Mouse (Mus musculus): ENCODE results near the gene Atp6v1d. TPM values are rescaled to one million over a fixed set of nuclear protein-coding genes. Genes with fewer than 3 reads are reported as not detected.

The Atp6v1d gene
- polyA plus RNA-seq, 1 experiment, result 68.7 TPM

GRCm38 (mm10) chr12:78891149-78891548 lies 29.7 kb upstream of the Atp6v1d start:
- Histone ChIP-seq H3K4me2 (ENCODE audit: low read depth) (no peak overlapping the region), H3ac (ENCODE audit: control insufficient read depth, insufficient read length) (no peak overlapping the region), H3K36me3 (ENCODE audit: control insufficient read depth, insufficient read depth) (peaks cover 6% of the 10 kb centered on the region), H3K27me3 (ENCODE audit: control insufficient read depth, insufficient read depth, insufficient read length) (no peaks in the 10 kb centered on the region), H3K4me3 (no peak overlapping the region), H3K79me2 (ENCODE audit: control insufficient read depth, insufficient read depth) (no peaks in the 10 kb centered on the region)
- no peak for TF ChIP-seq REST (IDR thresholded peaks at IDR 0.05; ENCODE audit: insufficient read depth, insufficient read length)
- no peak for TF ChIP-seq POLR2A (IDR thresholded peaks at IDR 0.05; ENCODE audit: insufficient read length, low read depth)
- no peak for TF ChIP-seq CEBPB (IDR thresholded peaks at IDR 0.05; ENCODE audit: insufficient read depth, poor library complexity, severe bottlenecking)
- no peak for TF ChIP-seq USF1 (IDR thresholded peaks at IDR 0.05; ENCODE audit: low read depth)
- no peak for TF ChIP-seq E2F4 (IDR thresholded peaks at IDR 0.05; ENCODE audit: insufficient read depth)
- no peak for TF ChIP-seq MAX (IDR thresholded peaks at IDR 0.05; ENCODE audit: low read depth)
- TF ChIP-seq POLR2AphosphoS2 (IDR thresholded peaks at IDR 0.05; ENCODE audit: insufficient read length, low read depth), result no peak
- no peak for TF ChIP-seq SRF (IDR thresholded peaks at IDR 0.05; ENCODE audit: control insufficient read depth, insufficient read length, low read depth)
- TF ChIP-seq MYOG (IDR thresholded peaks at IDR 0.05; ENCODE audit: control insufficient read depth in 1 of 3, insufficient read depth in 1 of 3, insufficient read length in 2 of 3, low read depth in 2 of 3), result no peak
- TF ChIP-seq TCF3 (IDR thresholded peaks at IDR 0.05; ENCODE audit: insufficient read length, low read depth), result no peak
- TF ChIP-seq TCF12 (IDR thresholded peaks at IDR 0.05; ENCODE audit: insufficient read depth, poor library complexity, severe bottlenecking), result no peak
- no peak for TF ChIP-seq MYOD1 (IDR thresholded peaks at IDR 0.05; ENCODE audit: control insufficient read depth in 1 of 3, insufficient read length in 2 of 3, low read depth in 2 of 3)

DNA sequence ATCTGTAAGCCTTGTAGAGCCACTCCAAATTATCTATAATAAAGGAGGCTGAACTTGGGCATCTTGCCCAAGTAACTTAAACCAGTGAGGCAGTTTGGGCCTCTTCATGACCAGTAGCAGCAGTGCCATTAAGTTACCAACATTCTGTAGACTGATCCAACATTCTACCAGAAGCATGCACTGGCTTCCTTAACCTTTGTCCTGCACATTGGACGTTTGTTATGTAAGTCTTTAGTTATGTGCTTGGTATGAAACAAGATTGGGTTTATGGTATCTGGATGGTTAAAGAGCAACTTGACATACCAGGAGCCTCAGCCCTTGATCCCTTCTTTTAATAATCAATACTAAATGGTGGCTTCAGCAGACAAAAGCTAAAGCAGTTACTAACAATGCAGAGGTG lies 28.6 kb upstream of the Atp6v1d start:
- no peak overlapping the region for H3K4me2 ChIP-seq (ENCODE audit: low read depth)

GRCm38 (mm10) chr12:78874581-78874980 lies 13.1 kb upstream of the Atp6v1d start:
- H3K4me2 ChIP-seq (ENCODE audit: low read depth), result no peak overlapping the region
- H3K36me3 ChIP-seq (ENCODE audit: control insufficient read depth, insufficient read depth), result peaks cover 49% of the 10 kb centered on the region
- no peak for TF ChIP-seq E2F4 (IDR thresholded peaks at IDR 0.05; ENCODE audit: insufficient read depth)
- TF ChIP-seq TCF12 (IDR thresholded peaks at IDR 0.05; ENCODE audit: insufficient read depth, poor library complexity, severe bottlenecking), result no peak
- TF ChIP-seq POLR2A (IDR thresholded peaks at IDR 0.05; ENCODE audit: insufficient read length, low read depth), result no peak
- no peak for TF ChIP-seq MAX (IDR thresholded peaks at IDR 0.05; ENCODE audit: low read depth)
- TF ChIP-seq CEBPB (IDR thresholded peaks at IDR 0.05; ENCODE audit: insufficient read depth, poor library complexity, severe bottlenecking), result no peak
- TF ChIP-seq USF1 (IDR thresholded peaks at IDR 0.05; ENCODE audit: low read depth), result no peak
- TF ChIP-seq TCF3 (IDR thresholded peaks at IDR 0.05; ENCODE audit: insufficient read length, low read depth), result no peak
- no peak for TF ChIP-seq POLR2AphosphoS2 (IDR thresholded peaks at IDR 0.05; ENCODE audit: insufficient read length, low read depth)
- TF ChIP-seq REST (IDR thresholded peaks at IDR 0.05; ENCODE audit: insufficient read depth, insufficient read length), result no peak
- TF ChIP-seq MYOG (IDR thresholded peaks at IDR 0.05; ENCODE audit: control insufficient read depth in 1 of 3, insufficient read depth in 1 of 3, insufficient read length in 2 of 3, low read depth in 2 of 3), result no peak
- TF ChIP-seq MYOD1 (IDR thresholded peaks at IDR 0.05; ENCODE audit: control insufficient read depth in 1 of 3, insufficient read length in 2 of 3, low read depth in 2 of 3), result no peak
- TF ChIP-seq SRF (IDR thresholded peaks at IDR 0.05; ENCODE audit: control insufficient read depth, insufficient read length, low read depth), result no peak

More for the DNA sequence above, 28.6 kb upstream of the Atp6v1d start:
- H3K79me2 ChIP-seq (ENCODE audit: control insufficient read depth, insufficient read depth), result no peaks in the 10 kb centered on the region
- no peak overlapping the region for H3ac ChIP-seq (ENCODE audit: control insufficient read depth, insufficient read length)
- no peak overlapping the region for H3K4me3 ChIP-seq
- TF ChIP-seq POLR2AphosphoS2 (IDR thresholded peaks at IDR 0.05; ENCODE audit: insufficient read length, low read depth), result peak; percentile 31
- TF ChIP-seq MAX (IDR thresholded peaks at IDR 0.05; ENCODE audit: low read depth), result no peak
- no peak for TF ChIP-seq MYOD1 (IDR thresholded peaks at IDR 0.05; ENCODE audit: control insufficient read depth in 1 of 3, insufficient read length in 2 of 3, low read depth in 2 of 3)
- TF ChIP-seq E2F4 (IDR thresholded peaks at IDR 0.05; ENCODE audit: insufficient read depth), result no peak
- H3K27me3 ChIP-seq (ENCODE audit: control insufficient read depth, insufficient read depth, insufficient read length), result no peaks in the 10 kb centered on the region
- H3K36me3 ChIP-seq (ENCODE audit: control insufficient read depth, insufficient read depth), result peaks cover 17% of the 10 kb centered on the region

GRCm38 (mm10) chr12:78868115-78868514 lies 6.7 kb upstream of the Atp6v1d start:
- Histone ChIP-seq H3K4me3 (no peak overlapping the region), H3K4me2 (ENCODE audit: low read depth) (no peak overlapping the region), H3ac (ENCODE audit: control insufficient read depth, insufficient read length) (no peak overlapping the region), H3K36me3 (ENCODE audit: control insufficient read depth, insufficient read depth) (peaks cover 24% of the 10 kb centered on the region), H3K79me2 (ENCODE audit: control insufficient read depth, insufficient read depth) (peaks cover 81% of the 10 kb centered on the region), H3K27me3 (ENCODE audit: control insufficient read depth, insufficient read depth, insufficient read length) (no peaks in the 10 kb centered on the region)
- no peak for TF ChIP-seq USF1 (IDR thresholded peaks at IDR 0.05; ENCODE audit: low read depth)

More at GRCm38 (mm10) chr12:78874581-78874980, 13.1 kb upstream of the Atp6v1d start:
- H3K4me3 ChIP-seq, result no peak overlapping the region
- no peak overlapping the region for H3ac ChIP-seq (ENCODE audit: control insufficient read depth, insufficient read length)
- H3K79me2 ChIP-seq (ENCODE audit: control insufficient read depth, insufficient read depth), result peaks cover 21% of the 10 kb centered on the region
- no peaks in the 10 kb centered on the region for H3K27me3 ChIP-seq (ENCODE audit: control insufficient read depth, insufficient read depth, insufficient read length)

DNA sequence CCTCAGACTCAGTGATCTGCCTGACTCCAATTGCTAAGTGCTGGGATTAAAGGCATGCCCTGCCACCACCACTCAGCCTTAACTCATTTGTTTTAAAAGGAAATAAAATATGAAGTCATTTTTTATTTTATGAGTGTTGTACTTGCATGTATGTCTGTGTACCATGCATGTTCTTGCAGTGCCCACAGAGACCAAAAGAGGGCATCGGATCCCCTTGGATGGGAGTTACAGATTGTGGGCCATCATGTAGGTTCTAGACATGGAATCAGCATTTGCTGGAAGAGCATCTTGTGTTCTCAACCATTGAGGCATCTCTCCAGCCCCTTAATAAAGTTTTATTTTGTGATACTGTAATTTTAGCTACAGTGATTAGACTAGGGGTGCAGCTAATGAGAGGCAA lies 4.0 kb upstream of the Atp6v1d start:
- H3K27me3 ChIP-seq (ENCODE audit: control insufficient read depth, insufficient read depth, insufficient read length), result no peaks in the 10 kb centered on the region
- H3ac ChIP-seq (ENCODE audit: control insufficient read depth, insufficient read length), result no peak overlapping the region
- peaks cover 89% of the 10 kb centered on the region for H3K79me2 ChIP-seq (ENCODE audit: control insufficient read depth, insufficient read depth)
- no peak overlapping the region for H3K4me2 ChIP-seq (ENCODE audit: low read depth)
- no peak for TF ChIP-seq POLR2AphosphoS2 (IDR thresholded peaks at IDR 0.05; ENCODE audit: insufficient read length, low read depth)
- TF ChIP-seq MYOG (IDR thresholded peaks at IDR 0.05; ENCODE audit: control insufficient read depth in 1 of 3, insufficient read depth in 1 of 3, insufficient read length in 2 of 3, low read depth in 2 of 3), result no peak
- TF ChIP-seq TCF3 (IDR thresholded peaks at IDR 0.05; ENCODE audit: insufficient read length, low read depth), result no peak
- TF ChIP-seq USF1 (IDR thresholded peaks at IDR 0.05; ENCODE audit: low read depth), result no peak
- H3K4me3 ChIP-seq, result no peak overlapping the region
- H3K36me3 ChIP-seq (ENCODE audit: control insufficient read depth, insufficient read depth), result peaks cover 20% of the 10 kb centered on the region
